Mouse (Mus musculus): ENCODE results near the gene Lamb1.

- TF ChIP-seq CTCF (IDR thresholded peaks at IDR 0.05; ENCODE audit: extremely low read depth, insufficient read length, insufficient replicate concordance, low read depth, low read length) (no peak), POLR2A (IDR thresholded peaks at IDR 0.05; ENCODE audit: low read depth, low read length) (no peak)
Measured at GRCm38 (mm10) chr12:31350191-31350943, 85.3 kb downstream of the Lamb1 start.

Measured in small intestine, adult 2 months (tissue).